Mouse (Mus musculus) intestine, postnatal 0 days (tissue): Measurements from ENCODE around the gene Kitl. TPM values are rescaled to one million over a fixed set of nuclear protein-coding genes. Genes with fewer than 3 reads are reported as not detected.
A peak's percentile ranks its signal among the peaks of the same experiment; 100 is the strongest.

Source experiments
- ATAC-seq: fragments of 200-750 bp; cut with Nextera tagmentation; 2 replicates; pipeline ENCODE4 v1.8.0; 2017; ENCODE audit warnings: mild to moderate bottlenecking, moderate TSS enrichment, moderate library complexity
- H3K27ac ChIP-seq: fragments of 300-500 bp; sonication (generic); 2 replicates; pipeline ENCODE4 v1.5.1; 2014; ENCODE audit warnings: mild to moderate bottlenecking, low read depth, low read length, moderate library complexity
- H3K27me3 ChIP-seq: fragments of 300-500 bp; sonication (generic); replicated peaks from 2 replicates; pipeline ENCODE4 v1.6.1; 2014; ENCODE audit warnings: low read length, mixed read lengths; ENCODE audit not compliant: control insufficient read depth, insufficient read depth
- H3K36me3 ChIP-seq: fragments of 300-500 bp; sonication (generic); 2 replicates; pipeline ENCODE4 v1.6.1; 2014; ENCODE audit warnings: mild to moderate bottlenecking, moderate library complexity; ENCODE audit not compliant: control insufficient read depth, insufficient read depth
- H3K4me1 ChIP-seq: fragments of 300-500 bp; sonication (generic); replicated peaks from 2 replicates; pipeline ENCODE4 v1.6.1; 2014; ENCODE audit warnings: antibody characterized with exemption, low read length, mixed read lengths; ENCODE audit not compliant: control insufficient read depth, insufficient read depth
- H3K4me2 ChIP-seq: fragments of 300-500 bp; sonication (generic); replicated peaks from 2 replicates; pipeline ENCODE4 v1.6.1; 2014; ENCODE audit warnings: low read depth, mild to moderate bottlenecking, moderate library complexity
- H3K4me3 ChIP-seq: fragments of 300-500 bp; sonication (generic); 2 replicates; pipeline ENCODE4 v1.5.1; 2014; ENCODE audit warnings: low read depth, low read length
- H3K9ac ChIP-seq: fragments of 300-500 bp; sonication (generic); 2 replicates; pipeline ENCODE4 v1.6.1; 2014; ENCODE audit warnings: mild to moderate bottlenecking, low read depth, low read length
- H3K9me3 ChIP-seq: fragments of 300-500 bp; sonication (generic); 2 replicates; pipeline ENCODE4 v1.6.1; 2016; ENCODE audit warnings: mixed run types; ENCODE audit not compliant: control insufficient read depth
- CTCF ChIP-seq: sonication (generic); IDR thresholded peaks from 2 replicates; pipeline ENCODE4 v1.5.1; 2016; ENCODE audit warnings: low read depth, mild to moderate bottlenecking, control low read depth, antibody characterized with exemption, moderate library complexity
- WGBS: fragments of 180-500 bp; shearing (Covaris S2); extraction: QIAGEN DNeasy Blood & Tissue Kit; methylation state at CpG from one replicate; pipeline ENCODE4 v1.1.7; 2014; 5-methylcytosine and 5-hydroxymethylcytosine counted together
- polyA plus RNA-seq: library from polyadenylated mRNA; unstranded; fragments of >200 nt; fragmentation: Nextera tagmentation; extraction: Ambion mirVana; gene quantifications from 2 replicates; pipeline ENCODE4 v1.2.1, GENCODE M21; 2015

Kitl gene
- polyA plus RNA-seq, 1 experiment from 2014 or later, result 15.8 TPM

DNA sequence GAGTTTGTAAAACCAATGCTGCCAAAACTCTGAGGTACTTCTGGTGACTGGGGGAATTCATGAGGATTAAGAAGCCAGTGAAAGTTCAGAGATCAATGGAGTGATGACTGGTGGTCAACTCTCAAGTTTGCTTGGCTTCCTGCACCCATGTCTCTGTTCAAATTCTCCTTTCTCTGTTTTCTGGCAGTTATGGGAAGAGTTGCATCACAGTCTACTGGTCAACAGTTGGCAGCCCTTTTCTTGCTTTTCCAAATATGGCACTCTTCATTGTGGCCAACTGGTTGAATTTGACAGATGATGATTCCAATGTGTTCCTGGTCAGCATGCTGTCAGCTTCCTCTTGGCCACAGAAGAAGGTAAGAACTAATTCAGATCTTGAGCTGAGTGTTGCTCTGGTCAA, 25.7 kb upstream of the Kitl start:
- ATAC-seq, result no peak
- H3K9ac ChIP-seq, result no peak overlapping the region
- H3K9me3 ChIP-seq, result no peaks in the 10 kb centered on the region
- no peaks in the 10 kb centered on the region for H3K36me3 ChIP-seq
- H3K4me2 ChIP-seq, result no peak overlapping the region
- no peak overlapping the region for H3K4me3 ChIP-seq
- H3K27ac ChIP-seq, result no peak overlapping the region
- TF ChIP-seq CTCF, result no peak
- H3K4me1 ChIP-seq, result no peaks in the 10 kb centered on the region
- H3K27me3 ChIP-seq, result no peaks in the 10 kb centered on the region

DNA sequence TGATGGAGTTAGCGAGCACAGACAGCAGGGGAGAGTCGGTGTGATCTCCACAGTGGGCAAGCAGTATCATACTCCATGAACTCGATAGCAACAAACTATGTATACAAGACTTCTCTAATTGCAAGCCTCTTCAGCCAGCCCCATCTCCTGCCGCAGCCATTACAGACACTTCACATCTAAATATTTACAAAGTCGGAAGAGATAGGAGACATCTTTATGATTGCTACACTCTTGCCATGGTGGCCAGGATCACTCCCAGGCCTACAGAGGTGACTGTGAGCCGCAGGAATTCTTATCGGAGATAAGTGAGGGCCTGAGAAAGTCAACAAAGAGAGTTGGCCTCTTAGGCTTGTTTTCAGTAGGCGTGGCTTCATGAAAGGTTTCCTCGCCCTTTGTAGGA, 23.3 kb upstream of the Kitl start:
- 23% methylated on average over 9 of the region's 9 CpGs for WGBS
- Histone ChIP-seq H3K27ac (no peak overlapping the region), H3K4me1 (no peaks in the 10 kb centered on the region), H3K36me3 (no peaks in the 10 kb centered on the region), H3K4me2 (no peak overlapping the region), H3K9me3 (no peaks in the 10 kb centered on the region), H3K9ac (no peak overlapping the region), H3K27me3 (no peaks in the 10 kb centered on the region), H3K4me3 (no peak overlapping the region)
- ATAC-seq, result no peak
- TF ChIP-seq CTCF, result no peak

DNA sequence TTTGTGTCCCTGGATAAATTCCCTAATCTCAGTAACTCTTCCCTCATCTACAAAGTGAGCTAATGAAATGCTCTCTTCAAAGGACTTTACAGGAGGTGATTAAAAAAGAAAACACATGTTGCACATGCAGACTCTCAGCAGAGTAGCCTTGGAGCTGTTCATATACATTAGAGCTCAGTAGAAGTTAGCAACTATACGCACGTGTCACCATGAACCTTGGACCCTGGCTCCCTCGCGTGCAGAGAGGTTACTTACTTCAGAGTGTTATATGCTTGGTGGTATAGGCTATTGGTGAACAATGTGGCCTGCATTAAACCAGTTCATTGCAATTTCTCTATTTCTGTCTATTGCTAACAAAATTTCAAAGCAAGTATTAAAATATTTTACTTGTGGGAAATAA, 14.0 kb upstream of the Kitl start:
- Histone ChIP-seq H3K4me2 (no peak overlapping the region), H3K9ac (no peak overlapping the region), H3K9me3 (no peaks in the 10 kb centered on the region), H3K27ac (no peak overlapping the region), H3K27me3 (no peaks in the 10 kb centered on the region), H3K4me1 (no peaks in the 10 kb centered on the region), H3K4me3 (no peak overlapping the region), H3K36me3 (no peaks in the 10 kb centered on the region)
- 34% methylated on average over 4 of the region's 4 CpGs for WGBS
- peak; percentile 71 for ATAC-seq
- no peak for TF ChIP-seq CTCF

DNA sequence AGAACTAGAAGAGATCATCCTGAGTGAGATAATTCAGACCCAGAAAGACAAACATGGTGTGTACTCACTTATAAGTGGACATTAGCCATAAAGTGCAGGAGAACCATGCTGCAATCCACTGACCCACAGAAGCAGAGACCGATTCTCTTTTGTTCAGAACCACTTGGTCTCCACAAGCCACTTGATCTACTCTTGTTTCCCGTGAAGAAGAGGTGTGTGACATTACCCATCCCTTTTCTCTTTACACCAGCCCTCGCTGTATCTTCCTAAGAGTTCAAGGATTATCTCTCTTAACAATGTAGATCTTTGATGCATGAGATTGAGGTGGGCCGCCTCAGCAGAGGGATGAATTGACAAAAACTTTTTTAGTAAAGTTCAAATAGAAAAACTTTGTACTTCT, 11.6 kb upstream of the Kitl start:
- ATAC-seq, result no peak
- H3K4me2 ChIP-seq, result no peak overlapping the region
- H3K36me3 ChIP-seq, result no peaks in the 10 kb centered on the region
- H3K4me1 ChIP-seq, result no peaks in the 10 kb centered on the region
- WGBS, result 94% methylated on average over 4 of the region's 4 CpGs
- no peak overlapping the region for H3K27ac ChIP-seq
- no peaks in the 10 kb centered on the region for H3K9me3 ChIP-seq
- TF ChIP-seq CTCF, result no peak
- H3K9ac ChIP-seq, result no peak overlapping the region
- H3K4me3 ChIP-seq, result no peak overlapping the region
- no peaks in the 10 kb centered on the region for H3K27me3 ChIP-seq

DNA sequence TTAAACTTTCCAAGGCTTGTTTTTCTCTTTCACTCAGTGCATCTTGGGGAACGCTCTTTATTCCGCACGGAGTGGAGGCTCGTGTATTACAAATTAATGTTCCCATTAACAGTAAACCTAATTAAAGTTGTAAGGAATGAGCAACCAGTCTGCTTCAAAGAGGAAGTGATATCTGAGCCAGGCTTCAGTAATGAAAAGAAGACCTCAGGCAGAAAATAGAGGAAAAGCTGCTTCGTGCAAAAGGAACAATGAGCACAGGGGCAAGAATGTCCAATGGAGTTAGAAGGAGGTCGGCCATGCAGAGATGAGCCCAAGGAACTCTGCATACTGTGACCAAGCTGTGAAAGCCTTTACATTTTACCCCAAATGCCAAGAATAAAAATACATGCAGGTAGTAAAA, 5.7 kb upstream of the Kitl start:
- 82% methylated on average over 6 of the region's 6 CpGs for WGBS
- H3K36me3 ChIP-seq, result no peaks in the 10 kb centered on the region
- no peak overlapping the region for H3K27ac ChIP-seq
- no peaks in the 10 kb centered on the region for H3K9me3 ChIP-seq
- TF ChIP-seq CTCF, result no peak
- H3K4me2 ChIP-seq, result no peak overlapping the region
- no peaks in the 10 kb centered on the region for H3K27me3 ChIP-seq
- ATAC-seq, result no peak
- H3K4me3 ChIP-seq, result no peak overlapping the region
- H3K9ac ChIP-seq, result no peak overlapping the region
- H3K4me1 ChIP-seq, result no peaks in the 10 kb centered on the region

DNA sequence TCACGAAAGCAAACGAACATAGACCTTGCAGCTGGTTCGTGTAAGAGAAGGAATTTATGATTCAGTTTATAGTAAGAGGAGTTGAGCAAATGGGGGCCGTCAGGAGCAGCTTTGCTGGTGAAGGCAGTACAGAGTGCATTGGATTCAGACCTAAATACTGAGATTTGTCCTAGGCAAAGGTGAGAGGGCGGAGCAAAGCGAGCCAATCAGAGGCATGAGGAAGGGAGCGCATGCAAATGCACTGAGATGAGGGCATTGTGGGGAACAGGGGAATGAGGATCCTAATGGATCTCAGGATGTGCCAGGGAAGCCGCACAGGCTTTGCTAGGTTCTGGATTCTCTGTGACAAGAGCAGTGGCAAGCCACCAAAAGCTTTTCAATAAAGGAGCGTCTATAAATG, 5.1 kb upstream of the Kitl start:
- H3K27ac ChIP-seq, result no peak overlapping the region
- no peak overlapping the region for H3K4me3 ChIP-seq
- no peak for TF ChIP-seq CTCF
- peak; percentile 34; the same call in 1 of the 2 replicates for ATAC-seq
- 45% methylated on average over 9 of the region's 9 CpGs for WGBS
- peak overlapping the region; percentile 17; the same call in 1 of the 2 replicates for H3K4me2 ChIP-seq
- no peaks in the 10 kb centered on the region for H3K36me3 ChIP-seq
- no peaks in the 10 kb centered on the region for H3K9me3 ChIP-seq
- H3K9ac ChIP-seq, result no peak overlapping the region
- no peaks in the 10 kb centered on the region for H3K27me3 ChIP-seq
- no peaks in the 10 kb centered on the region for H3K4me1 ChIP-seq

DNA sequence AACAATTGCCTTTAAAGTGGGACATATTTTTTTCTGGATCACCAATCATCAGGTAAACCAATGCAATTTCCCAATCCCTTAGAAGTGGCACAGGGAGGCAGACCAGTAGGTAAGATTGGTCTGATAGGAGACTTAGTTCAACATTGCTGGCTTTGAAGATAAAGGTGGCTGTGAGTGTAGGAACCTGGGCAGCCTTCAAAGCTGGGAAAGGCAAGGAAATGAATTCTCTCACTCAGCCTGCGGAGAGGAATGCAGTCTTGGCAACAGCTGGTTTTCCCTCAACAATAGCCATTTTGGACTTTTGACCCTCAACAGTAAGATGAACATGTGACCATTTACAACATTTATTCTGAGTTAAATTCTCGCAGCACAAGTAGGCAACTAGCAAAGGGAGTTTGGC, 1.3 kb upstream of the Kitl start:
- ATAC-seq, result peak; percentile 20; the same call in 1 of the 2 replicates
- no peaks in the 10 kb centered on the region for H3K27me3 ChIP-seq
- H3K9ac ChIP-seq, result no peak overlapping the region
- H3K4me1 ChIP-seq, result peaks cover 8% of the 10 kb centered on the region; the same call in 1 of the 2 replicates
- WGBS, result 12% methylated on average over 2 of the region's 2 CpGs
- H3K9me3 ChIP-seq, result no peaks in the 10 kb centered on the region
- no peaks in the 10 kb centered on the region for H3K36me3 ChIP-seq
- H3K27ac ChIP-seq, result no peak overlapping the region
- H3K4me3 ChIP-seq, result no peak overlapping the region
- no peak for TF ChIP-seq CTCF
- H3K4me2 ChIP-seq, result no peak overlapping the region; the same call in 1 of the 2 replicates
